Mouse (Mus musculus) heart, postnatal 36 days (tissue): Measurements from ENCODE around the gene Homer1. TPM values are rescaled to one million over a fixed set of nuclear protein-coding genes. Genes with fewer than 3 reads are reported as not detected.

ENCODE experiments used
- DNase-seq, 2 experiments: peaks; one replicate each; pipeline ENCODE4 v3.0.0; 2021 to 2022
- intact Hi-C: fragments of 180-260 bp; cut with DNase I; formaldehyde crosslinking; loops from one replicate; pipeline ENCODE4 v1.15.1; 2025
- total RNA-seq, 2 experiments: library from RNA; stranded (reverse); gene quantifications; 2 replicates each; pipeline ENCODE4 v1.2.3; 2021

Homer1 gene
- total RNA-seq, 2 experiments from 2014 or later, result 49.5 to 66.8 TPM

GRCm38 (mm10) chr13:93335337-93335736 is 35.9 kb downstream of the Homer1 start:
- DNase-seq, result no peak
- intact Hi-C loops, result loop anchor here (10.0 kb wide), 1 partner anchor 279 kb away; no protein-coding TSS in a partner anchor

GRCm38 (mm10) chr13:93338394-93338793 is 39.0 kb downstream of the Homer1 start:
- DNase-seq, result no peak
- intact Hi-C loops, result loop anchor here (10.0 kb wide), 1 partner anchor 276 kb away; no protein-coding TSS in a partner anchor

- intact Hi-C loops, result no loop called here
- DNase-seq, result no peak
Observed at GRCm38 (mm10) chr13:93340555-93341278, 41.3 kb downstream of the Homer1 start.

GRCm38 (mm10) chr13:93342641-93343040 is 43.2 kb downstream of the Homer1 start:
- no peak for DNase-seq
- intact Hi-C loops, result no loop called here

GRCm38 (mm10) chr13:93344395-93344794 is 45.0 kb downstream of the Homer1 start:
- DNase-seq, result no peak
- intact Hi-C loops, result no loop called here

GRCm38 (mm10) chr13:93345854-93346253 is 46.4 kb downstream of the Homer1 start:
- intact Hi-C loops, result no loop called here
- DNase-seq, result no peak

GRCm38 (mm10) chr13:93352030-93352429 is 52.6 kb downstream of the Homer1 start:
- intact Hi-C loops, result no loop called here
- no peak for DNase-seq

GRCm38 (mm10) chr13:93354420-93355278 is 55.2 kb downstream of the Homer1 start:
- intact Hi-C loops, result no loop called here
- no peak for DNase-seq

- intact Hi-C loops, result no loop called here
- no peak for DNase-seq
Observed at GRCm38 (mm10) chr13:93355279-93355587, 55.8 kb downstream of the Homer1 start.

- intact Hi-C loops, result no loop called here
Observed at GRCm38 (mm10) chr13:93358522-93358921, 59.1 kb downstream of the Homer1 start.

GRCm38 (mm10) chr13:93367555-93367954 is 68.1 kb downstream of the Homer1 start:
- intact Hi-C loops, result no loop called here
- no peak for DNase-seq

More at GRCm38 (mm10) chr13:93358522-93358921, 59.1 kb downstream of the Homer1 start:
- DNase-seq, result no peak

- intact Hi-C loops, result no loop called here
Observed at GRCm38 (mm10) chr13:93368812-93369584, 69.6 kb downstream of the Homer1 start.

GRCm38 (mm10) chr13:93374457-93374856 is 75.0 kb downstream of the Homer1 start:
- no peak for DNase-seq
- intact Hi-C loops, result no loop called here

More at GRCm38 (mm10) chr13:93368812-93369584, 69.6 kb downstream of the Homer1 start:
- no peak for DNase-seq

GRCm38 (mm10) chr13:93378493-93378892 is 79.1 kb downstream of the Homer1 start:
- intact Hi-C loops, result no loop called here
- no peak for DNase-seq

GRCm38 (mm10) chr13:93380399-93381063 is 81.1 kb downstream of the Homer1 start:
- intact Hi-C loops, result loop anchor here (5.0 kb wide), 1 partner anchor 48 kb away; no protein-coding TSS in a partner anchor
- DNase-seq, result no peak

GRCm38 (mm10) chr13:93381301-93381700 is 81.9 kb downstream of the Homer1 start:
- intact Hi-C loops, result loop anchor here (5.0 kb wide), 1 partner anchor 49 kb away; no protein-coding TSS in a partner anchor
- no peak for DNase-seq

GRCm38 (mm10) chr13:93383092-93383491 is 83.7 kb downstream of the Homer1 start:
- no peak for DNase-seq
- intact Hi-C loops, result loop anchor here (5.0 kb wide), 1 partner anchor 51 kb away; no protein-coding TSS in a partner anchor

- intact Hi-C loops, result loop anchor here (5.0 kb wide), 1 partner anchor 51 kb away; no protein-coding TSS in a partner anchor
- DNase-seq, result no peak
Observed at GRCm38 (mm10) chr13:93383620-93384019, 84.2 kb downstream of the Homer1 start.

- intact Hi-C loops, result loop anchor here (5.0 kb wide), 1 partner anchor 52 kb away; no protein-coding TSS in a partner anchor
- no peak for DNase-seq
Observed at GRCm38 (mm10) chr13:93384481-93384880, 85.0 kb downstream of the Homer1 start.

- intact Hi-C loops, result no loop called here
- DNase-seq, result no peak
Observed at GRCm38 (mm10) chr13:93385147-93385546, 85.7 kb downstream of the Homer1 start.
